Mouse (Mus musculus) CD4-positive naive resting alpha-beta T cell, adult 76 days (primary cell): ENCODE measurements around the gene Vmn1r116. TPM values are rescaled to one million over a fixed set of nuclear protein-coding genes. Genes with fewer than 3 reads are reported as not detected.

Experiments
- total RNA-seq: library from RNA; stranded (reverse); gene quantifications from one replicate; pipeline ENCODE4 v1.2.4, GENCODE M21; 2023

Vmn1r116 gene
- not detected for total RNA-seq

DNA sequence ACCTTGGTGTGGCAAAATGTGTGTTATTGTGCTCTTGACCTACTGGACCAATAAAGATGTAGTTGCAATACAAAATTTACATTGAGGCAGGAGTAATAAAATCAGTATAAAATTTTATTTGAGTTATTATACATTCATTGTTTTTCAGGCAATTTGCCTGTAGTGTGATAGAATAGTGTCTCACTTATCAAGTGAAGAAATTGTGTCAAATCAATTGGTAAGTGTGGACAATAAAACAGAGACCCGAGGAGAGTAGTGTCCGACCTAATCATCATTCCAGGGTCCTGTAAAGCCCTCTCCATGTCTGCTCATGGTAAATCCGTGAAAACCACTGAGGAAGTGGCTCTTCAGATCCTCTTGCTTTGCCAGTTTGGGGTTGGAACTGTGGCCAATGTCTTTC is at the start of gene Vmn1r116:
TSS of gene Vmn1r116 (plus strand) at position 301 of the 400 bp plus-strand sequence.

DNA sequence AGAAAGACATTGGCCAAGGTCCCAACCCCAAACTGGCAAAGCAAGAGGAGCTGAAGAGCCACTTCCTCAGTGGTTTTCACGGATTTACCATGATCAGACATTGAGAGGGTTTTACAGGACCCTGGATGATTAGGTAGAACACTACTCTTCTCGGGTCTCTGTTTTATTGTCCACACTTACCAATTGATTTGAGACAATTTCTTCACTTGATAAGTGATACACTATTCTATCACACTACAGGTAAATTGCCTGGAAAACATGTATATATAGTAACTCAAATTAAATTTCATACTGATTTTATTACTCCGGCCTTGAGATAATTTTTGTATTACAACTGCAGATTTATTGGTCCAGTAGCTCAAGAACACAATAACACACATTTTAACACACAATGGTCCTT is 27.2 kb upstream of the Vmn1r116 start, which contains the start of gene Vmn1r115:
TSS of gene Vmn1r115 (minus strand) at position 101 of the 400 bp plus-strand sequence.

DNA sequence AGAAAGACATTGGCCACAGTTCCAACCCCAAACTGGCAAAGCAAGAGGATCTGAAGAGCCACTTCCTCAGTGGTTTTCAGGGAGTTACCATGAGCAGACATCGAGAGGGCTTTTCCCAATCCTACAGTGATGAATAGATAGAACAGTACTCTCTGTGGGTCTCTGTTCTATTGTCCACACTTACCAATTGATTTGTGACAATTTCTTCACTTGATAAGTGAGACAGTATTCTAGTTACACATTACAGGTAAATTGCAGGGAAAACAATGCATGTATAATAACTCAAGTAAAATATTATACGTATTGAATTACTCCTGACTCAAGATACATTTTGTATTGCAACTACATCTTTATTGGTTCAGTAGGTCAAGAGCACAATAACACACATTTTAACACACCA is 12.0 kb downstream of the Vmn1r116 start, which contains the start of gene Vmn1r117:
TSS of gene Vmn1r117 (minus strand) at position 101 of the 400 bp plus-strand sequence.

DNA sequence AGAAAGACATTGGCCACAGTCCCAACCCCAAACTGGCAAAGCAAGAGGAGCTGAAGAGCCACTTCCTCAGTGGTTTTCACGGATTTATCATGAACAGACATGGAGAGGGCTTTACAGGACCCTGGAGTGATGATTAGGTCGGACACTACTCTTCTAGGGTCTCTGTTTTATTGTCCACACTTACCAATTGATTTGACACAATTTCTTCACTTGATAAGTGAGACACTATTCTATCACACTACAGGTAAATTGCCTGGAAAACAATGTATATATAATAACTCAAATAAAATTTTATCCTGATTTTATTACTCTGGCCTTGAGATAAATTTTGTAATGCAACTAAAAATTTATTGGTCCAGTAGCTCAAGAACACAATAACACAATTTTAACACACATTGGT is 40.2 kb downstream of the Vmn1r116 start, which contains the start of gene Vmn1r118:
TSS of gene Vmn1r118 (minus strand) at position 101 of the 400 bp plus-strand sequence.

Other genes with a start within 250 kb of the Vmn1r116 start
- gene Vmn1r107, start 203.3 kb upstream of the Vmn1r116 start, total RNA-seq = not detected
- not detected for gene Vmn1r111, start 169.0 kb upstream of the Vmn1r116 start, total RNA-seq
- not detected for gene Gm10668, start 141.6 kb upstream of the Vmn1r116 start, total RNA-seq
- not detected for gene Vmn1r112, start 101.1 kb upstream of the Vmn1r116 start, total RNA-seq
- not detected for gene Vmn1r113, start 85.0 kb upstream of the Vmn1r116 start, total RNA-seq
- not detected for gene Vmn1r114, start 60.1 kb upstream of the Vmn1r116 start, total RNA-seq
- not detected for gene Vmn1r115, start 27.3 kb upstream of the Vmn1r116 start, total RNA-seq
- gene Vmn1r117, start 11.9 kb downstream of the Vmn1r116 start, total RNA-seq = not detected
- gene Vmn1r118, start 40.1 kb downstream of the Vmn1r116 start, total RNA-seq = not detected
- gene Vmn1r119, start 140.2 kb downstream of the Vmn1r116 start, total RNA-seq = not detected
- not detected for gene Vmn1r120, start 181.5 kb downstream of the Vmn1r116 start, total RNA-seq
- not detected for gene Vmn1r121, start 226.3 kb downstream of the Vmn1r116 start, total RNA-seq